Mouse (Mus musculus) brain, embryonic 14.5 days (tissue): ENCODE data around the gene Grid2ip.

Source experiments
- CTCF ChIP-seq: fragments of 200-500 bp; IDR thresholded peaks from 2 replicates; pipeline ENCODE4 v1.5.1; 2012; ENCODE audit warnings: inconsistent platforms, mild to moderate bottlenecking, moderate library complexity, borderline replicate concordance; ENCODE audit not compliant: insufficient read depth, insufficient read length; ENCODE audit errors: extremely low read depth
- POLR2A ChIP-seq: fragments of 200-500 bp; IDR thresholded peaks from 2 replicates; pipeline ENCODE4 v1.6.1; 2012; ENCODE audit warnings: mild to moderate bottlenecking, inconsistent platforms, borderline replicate concordance; ENCODE audit not compliant: poor library complexity, insufficient read depth, insufficient read length, severe bottlenecking; ENCODE audit errors: extremely low read depth

- no peak for TF ChIP-seq CTCF
- no peak for TF ChIP-seq POLR2A
Measured at GRCm38 (mm10) chr5:143386797-143387621, 29.9 kb downstream of the Grid2ip start.
